14 mouse cellular contexts compared by ENCODE assay signal in the genomic region with DNA sequence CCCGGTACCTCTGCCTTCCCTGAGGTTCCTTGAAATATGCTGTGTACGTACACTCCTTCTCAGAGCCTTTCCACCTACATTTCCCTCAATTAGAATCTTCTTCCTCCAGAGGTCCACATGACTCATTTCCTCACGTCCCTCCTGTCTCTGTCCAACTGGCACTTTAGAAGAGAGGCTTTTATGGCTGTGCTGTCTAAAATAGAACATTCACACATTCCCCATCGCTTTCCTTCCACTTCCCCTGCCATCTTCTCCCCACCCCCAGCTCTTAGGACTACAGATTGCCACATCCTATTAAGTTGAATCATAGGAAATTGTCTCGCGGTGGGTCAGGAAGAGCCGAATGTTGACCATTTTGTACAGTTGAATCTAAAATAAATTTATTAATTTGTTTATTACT.
DNase-seq lines count a peak whose midpoint lies in the region; ATAC-seq and TF ChIP-seq lines count a peak whose summit lies in the region.
"Had no signal": no experiment of that assay in that cellular context is flagged by ENCODE, and none has a peak within 500 bp of the region (broad histone marks: within the 10 kb centered on the region; RNA-seq: fewer than 3 reads in every experiment).

No protein-coding gene starts in this region.

- H3ac ChIP-seq in myocyte (ENCODE audit: control insufficient read depth, insufficient read length): no peak overlapping the region

- H3K9ac ChIP-seq in heart, embryonic 15.5 days: no peak overlapping the region
- H3K9ac ChIP-seq: stomach, embryonic 15.5 days had no signal

- no peaks in the 10 kb centered on the region for H3K79me2 ChIP-seq in myocyte (ENCODE audit: control insufficient read depth, insufficient read depth)

- DNase-seq in heart, postnatal 36 days: no peak
- DNase-seq in right cerebral cortex, adult 18-20 months: peak; percentile 61
- DNase-seq in right cerebral cortex, postnatal 10 days (ENCODE audit: low spot score in 2 of 2): no peak
- peak; percentile 29 for DNase-seq in c-Kit-positive CD71-negative TER-119-negative erythroid progenitor cells, embryonic 14.5 days (ENCODE audit: low read depth)
- DNase-seq in cerebellum, adult 8-10 months: no peak
- no peak for DNase-seq in kidney, adult 18-20 months
- DNase-seq: adrenal gland, adult 2 months; heart, adult 2 months; kidney, postnatal 14 days; layer of hippocampus, postnatal 36 days; lung, postnatal 4 days had no signal

- 0 out of 2 replicates have a peak overlapping the region, but pooled peaks have one; percentile 18 for H3K27ac ChIP-seq in heart, embryonic 15.5 days
- H3K27ac ChIP-seq: heart, adult 2 months; stomach, embryonic 15.5 days had no signal

- H3K27me3 ChIP-seq in heart, embryonic 15.5 days: no peaks in the 10 kb centered on the region
- H3K27me3 ChIP-seq in myocyte (ENCODE audit: control insufficient read depth, insufficient read depth, insufficient read length): no peaks in the 10 kb centered on the region
- H3K27me3 ChIP-seq: stomach, embryonic 15.5 days had no signal

- H3K4me2 ChIP-seq in heart, embryonic 15.5 days: peak overlapping the region; percentile 29
- H3K4me2 ChIP-seq in myocyte (ENCODE audit: low read depth): peak overlapping the region; percentile 74
- H3K4me2 ChIP-seq: stomach, embryonic 15.5 days had no signal

- TF ChIP-seq POLR2A in myocyte (IDR thresholded peaks at IDR 0.05; ENCODE audit: insufficient read length, low read depth): no peak

- H3K4me1 ChIP-seq in heart, embryonic 15.5 days (replicated peaks): peaks cover 4% of the 10 kb centered on the region; the same call in 1 of the 2 replicates
- H3K4me1 ChIP-seq: stomach, embryonic 15.5 days had no signal

- intact Hi-C loops in heart, postnatal 36 days (cut with DNase I): no loop called here

- WGBS in heart, embryonic 15.5 days: 34% methylated on average over 7 of the region's 7 CpGs

- no peaks in the 10 kb centered on the region for H3K36me3 ChIP-seq in heart, embryonic 15.5 days
- no peaks in the 10 kb centered on the region for H3K36me3 ChIP-seq in myocyte (ENCODE audit: control insufficient read depth, insufficient read depth)
- H3K36me3 ChIP-seq: stomach, embryonic 15.5 days had no signal

- ATAC-seq in heart, embryonic 15.5 days (replicated peaks; ENCODE audit: insufficient number of reproducible peaks, insufficient read depth, low FRiP score, low read depth): peak; percentile 50; the same call in 1 of the 2 replicates

- no peaks in the 10 kb centered on the region for H3K9me3 ChIP-seq in heart, embryonic 15.5 days (replicated peaks)
- H3K9me3 ChIP-seq: stomach, embryonic 15.5 days had no signal

- H3K4me3 ChIP-seq in heart, embryonic 15.5 days: no peak overlapping the region
- H3K4me3 ChIP-seq in myocyte: no peak overlapping the region
- H3K4me3 ChIP-seq: heart, adult 2 months; stomach, embryonic 15.5 days had no signal

TF ChIP-seq in myocyte, 11 proteins besides CTCF, POLR2A, EP300 and RAD21:
- TF ChIP-seq E2F4 (IDR thresholded peaks at IDR 0.05; ENCODE audit: insufficient read depth): no peak
- TF ChIP-seq MYOG (IDR thresholded peaks at IDR 0.05; ENCODE audit: control insufficient read depth in 1 of 3, insufficient read depth in 1 of 3, insufficient read length in 2 of 3, low read depth in 2 of 3): no peak
- no peak for TF ChIP-seq MAX (IDR thresholded peaks at IDR 0.05; ENCODE audit: low read depth)
- peak; percentile 82 for TF ChIP-seq CEBPB (IDR thresholded peaks at IDR 0.05; ENCODE audit: insufficient read depth, poor library complexity, severe bottlenecking)
- TF ChIP-seq USF1 (IDR thresholded peaks at IDR 0.05; ENCODE audit: low read depth): no peak
- no peak for TF ChIP-seq POLR2AphosphoS2 (IDR thresholded peaks at IDR 0.05; ENCODE audit: insufficient read length, low read depth)

Comparison
In these comparisons a context has a peak if more than half of its experiments do, and no peak if none do; other contexts are left out.
1. DNase-seq: peak in right cerebral cortex, adult 18-20 months (single experiment) and c-Kit-positive CD71-negative TER-119-negative erythroid progenitor cells, embryonic 14.5 days (single experiment); none in heart, postnatal 36 days (0 of 2), right cerebral cortex, postnatal 10 days (0 of 2), cerebellum, adult 8-10 months (single experiment) and kidney, adult 18-20 months (single experiment).